Mouse (Mus musculus) forebrain, embryonic 13.5 days (tissue): ENCODE data around the gene Shisa2. TPM values are rescaled to one million over a fixed set of nuclear protein-coding genes. Genes with fewer than 3 reads are reported as not detected.
A peak's percentile ranks its signal among the peaks of the same experiment; 100 is the strongest.
"Not testable (repeated sequence)": the region's sequence is repeated elsewhere in the genome, so short reads cannot be mapped to it uniquely, and the experiment has no call there.

Experiments used
- ATAC-seq: fragments of 200-750 bp; cut with Nextera tagmentation; 2 replicates; pipeline ENCODE4 v1.8.0; 2017
- H3K27ac ChIP-seq: fragments of 300-500 bp; sonication (generic); 2 replicates; pipeline ENCODE4 v1.5.1; 2015; ENCODE audit warnings: inconsistent platforms, mild to moderate bottlenecking, moderate library complexity
- H3K27me3 ChIP-seq: fragments of 300-500 bp; sonication (generic); 2 replicates; pipeline ENCODE4 v1.6.1; 2015; ENCODE audit warnings: mild to moderate bottlenecking, inconsistent platforms
- H3K36me3 ChIP-seq: fragments of 300-500 bp; sonication (generic); 2 replicates; pipeline ENCODE4 v1.6.1; 2015; ENCODE audit warnings: mild to moderate bottlenecking, inconsistent platforms; ENCODE audit not compliant: poor library complexity, severe bottlenecking
- H3K4me1 ChIP-seq: fragments of 300-500 bp; sonication (generic); 2 replicates; pipeline ENCODE4 v1.6.1; 2015; ENCODE audit warnings: inconsistent platforms
- H3K4me2 ChIP-seq: fragments of 300-500 bp; sonication (generic); 2 replicates; pipeline ENCODE4 v1.6.1; 2015; ENCODE audit warnings: inconsistent platforms, mild to moderate bottlenecking, moderate library complexity
- H3K4me3 ChIP-seq: fragments of 300-500 bp; sonication (generic); 2 replicates; pipeline ENCODE4 v1.5.1; 2015; ENCODE audit warnings: mild to moderate bottlenecking, inconsistent platforms
- H3K9ac ChIP-seq: fragments of 300-500 bp; sonication (generic); 2 replicates; pipeline ENCODE4 v1.6.1; 2015; ENCODE audit warnings: mild to moderate bottlenecking, inconsistent platforms
- H3K9me3 ChIP-seq: fragments of 300-500 bp; sonication (generic); replicated peaks from 2 replicates; pipeline ENCODE4 v1.6.1; 2016; ENCODE audit warnings: inconsistent platforms
- WGBS: fragments of 180-500 bp; shearing (Covaris S2); methylation state at CpG from one replicate; pipeline ENCODE4 v1.1.7; 2015; 5-methylcytosine and 5-hydroxymethylcytosine counted together
- polyA plus RNA-seq: library from polyadenylated mRNA; unstranded; fragments of >200 nt; fragmentation: Nextera tagmentation; extraction: Ambion mirVana; gene quantifications from 2 replicates; pipeline ENCODE4 v1.2.1, GENCODE M21; 2015

The Shisa2 gene
- polyA plus RNA-seq, 1 experiment from 2014 or later = 31.1 TPM

DNA sequence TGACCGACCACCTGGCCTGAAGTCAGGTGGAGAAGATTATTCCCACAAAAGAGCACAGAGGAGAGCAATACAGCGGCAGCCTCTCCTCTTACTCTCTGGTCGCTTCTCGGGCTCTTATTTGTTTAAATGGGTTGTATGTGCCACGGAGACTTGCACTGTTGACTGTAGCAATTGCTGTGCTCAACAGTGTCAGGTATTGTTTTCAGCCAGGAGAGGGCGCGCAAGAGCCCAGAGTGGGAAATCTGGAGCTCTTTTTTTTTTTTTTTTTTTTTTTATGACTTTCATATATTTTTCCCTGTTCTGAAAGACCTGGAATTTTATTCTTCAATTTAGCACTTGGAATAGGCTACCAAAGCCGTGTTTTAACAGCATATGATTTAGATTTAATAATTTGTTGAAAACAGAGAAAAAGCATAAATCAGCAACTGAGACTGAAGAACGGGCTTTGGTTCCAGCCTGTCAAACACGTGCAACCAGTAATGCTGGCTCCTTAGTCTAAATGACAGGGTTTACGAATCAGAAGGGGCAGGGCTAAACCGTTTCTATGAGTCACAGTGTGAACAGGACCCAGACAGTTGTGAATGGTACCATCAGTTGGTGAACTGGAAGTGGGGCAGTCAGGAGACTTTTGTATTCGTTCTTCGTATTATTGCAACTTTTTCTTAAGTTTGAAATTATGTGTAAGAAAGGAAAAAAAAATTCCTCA lies 12.0 kb upstream of the Shisa2 start:
- no peaks in the 10 kb centered on the region for H3K9me3 ChIP-seq
- peak; percentile 62; the same call in 1 of the 2 replicates for ATAC-seq
- peaks cover 4% of the 10 kb centered on the region; the same call in 1 of the 2 replicates for H3K4me1 ChIP-seq
- H3K27ac ChIP-seq = no peak overlapping the region
- no peak overlapping the region for H3K4me2 ChIP-seq
- no peaks in the 10 kb centered on the region for H3K36me3 ChIP-seq
- peaks cover 4% of the 10 kb centered on the region for H3K27me3 ChIP-seq
- no peak overlapping the region for H3K9ac ChIP-seq
- no peak overlapping the region for H3K4me3 ChIP-seq
- WGBS = 47% methylated on average over 14 of the region's 14 CpGs

DNA sequence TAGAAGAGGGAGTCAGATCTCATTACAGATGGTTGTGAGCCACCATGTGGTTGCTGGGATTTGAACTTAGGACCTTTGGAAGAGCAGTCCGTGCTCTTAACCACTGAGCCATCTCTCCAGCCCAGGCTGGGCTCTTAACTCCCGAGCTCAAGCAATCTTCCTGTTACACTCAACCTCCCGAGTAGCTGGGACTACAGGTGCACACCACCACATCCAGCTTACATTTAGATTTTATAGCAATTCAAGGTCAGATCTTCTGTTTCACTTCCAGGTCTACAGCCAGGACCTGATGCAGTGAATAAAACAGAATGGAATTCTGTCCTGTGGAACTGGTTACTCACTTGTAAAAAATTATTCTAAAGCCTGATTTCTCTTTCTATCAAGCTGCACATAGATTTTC lies 11.0 kb upstream of the Shisa2 start:
- H3K27ac ChIP-seq, H3K4me3 ChIP-seq, ATAC-seq, H3K27me3 ChIP-seq, H3K4me2 ChIP-seq, H3K4me1 ChIP-seq, H3K36me3 ChIP-seq, H3K9me3 ChIP-seq, H3K9ac ChIP-seq: not testable (repeated sequence)
- WGBS = 82% methylated on average over 3 of the region's 3 CpGs

DNA sequence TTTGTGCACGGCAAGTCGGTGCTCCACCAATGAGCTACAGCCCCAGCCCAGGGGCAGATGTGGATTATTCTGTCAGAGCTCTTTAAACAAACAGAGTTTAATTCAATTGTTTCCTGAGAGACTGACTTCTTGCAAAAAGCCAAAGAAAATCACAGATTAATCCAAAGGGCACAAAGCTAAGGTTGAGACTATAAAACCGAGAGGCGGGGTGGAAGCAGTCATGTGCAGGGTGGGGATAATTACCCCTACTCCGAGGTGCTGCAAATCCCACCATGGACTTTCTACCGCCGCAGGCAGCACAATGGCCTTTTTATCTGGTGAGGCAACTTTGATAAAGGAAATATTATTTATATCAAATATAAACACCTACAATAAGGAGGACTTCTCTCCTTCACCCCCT lies 8.3 kb upstream of the Shisa2 start:
- H3K4me2 ChIP-seq = no peak overlapping the region
- ATAC-seq = no peak
- no peak overlapping the region for H3K4me3 ChIP-seq
- peaks cover 4% of the 10 kb centered on the region; the same call in 1 of the 2 replicates for H3K4me1 ChIP-seq
- H3K9ac ChIP-seq = no peak overlapping the region
- no peak overlapping the region for H3K27ac ChIP-seq
- H3K36me3 ChIP-seq = no peaks in the 10 kb centered on the region
- WGBS = 27% methylated on average over 7 of the region's 7 CpGs
- H3K9me3 ChIP-seq = no peaks in the 10 kb centered on the region
- peaks cover 4% of the 10 kb centered on the region for H3K27me3 ChIP-seq

DNA sequence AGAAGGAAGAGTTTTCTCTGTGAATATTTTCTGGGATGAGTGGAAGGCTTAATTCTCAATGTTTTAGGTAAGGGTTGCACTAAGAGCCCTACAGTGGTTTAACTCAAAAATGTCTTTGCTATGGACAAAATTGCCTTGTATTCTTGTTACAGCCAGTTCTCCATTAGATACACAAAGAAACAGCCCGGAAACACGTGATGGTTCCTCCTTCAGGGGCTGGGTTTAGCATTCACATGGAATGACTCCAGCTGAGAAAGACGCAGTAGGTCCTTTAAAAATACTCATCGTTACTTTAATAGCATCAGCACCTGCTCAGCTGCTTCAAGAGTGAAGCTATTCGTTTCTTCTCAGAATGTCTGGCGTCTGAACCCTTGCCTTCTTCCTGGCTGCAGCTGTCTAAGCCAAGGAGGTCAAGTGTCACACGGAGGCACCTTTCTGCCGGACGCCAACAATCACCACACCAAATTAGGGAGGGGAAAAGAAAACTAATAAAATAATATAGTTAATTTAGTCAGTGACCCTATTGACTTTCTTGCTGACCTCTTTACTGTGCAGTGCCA lies 702 bp upstream of the Shisa2 start:
- Histone ChIP-seq H3K27ac (no peak overlapping the region), H3K4me1 (peaks cover 39% of the 10 kb centered on the region), H3K9me3 (no peaks in the 10 kb centered on the region), H3K27me3 (peaks cover 7% of the 10 kb centered on the region; the same call in 1 of the 2 replicates), H3K36me3 (no peaks in the 10 kb centered on the region), H3K4me3 (peak overlapping the region; percentile 84; the same call in 1 of the 2 replicates), H3K9ac (no peak overlapping the region), H3K4me2 (peak overlapping the region; percentile 77)
- no peak for ATAC-seq
- 22% methylated on average over 9 of the region's 9 CpGs for WGBS

DNA sequence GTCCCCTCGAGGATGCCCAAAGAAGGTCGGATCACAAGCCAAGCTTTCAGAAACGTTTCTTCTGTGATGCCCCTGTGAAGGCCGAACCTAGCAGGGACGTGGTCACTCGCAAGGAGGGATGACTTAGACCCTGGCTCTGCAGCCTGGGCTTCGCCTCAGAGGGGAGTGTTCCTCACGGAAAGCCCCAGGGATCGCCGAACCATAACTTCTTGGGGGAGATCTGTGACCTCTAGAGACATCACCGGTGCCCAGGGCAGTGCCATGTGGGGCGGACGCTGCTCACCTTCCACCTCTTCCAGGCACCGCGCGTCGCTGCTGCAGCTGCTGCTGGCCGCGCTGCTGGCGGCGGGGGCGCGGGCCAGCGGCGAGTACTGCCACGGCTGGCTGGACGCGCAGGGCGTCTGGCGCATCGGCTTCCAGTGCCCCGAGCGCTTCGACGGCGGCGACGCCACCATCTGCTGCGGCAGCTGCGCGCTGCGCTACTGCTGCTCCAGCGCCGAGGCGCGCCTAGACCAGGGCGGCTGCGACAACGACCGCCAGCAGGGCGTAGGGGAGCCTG lies 777 bp downstream of the Shisa2 start:
- peak overlapping the region; percentile 93 for H3K9ac ChIP-seq
- WGBS = under 1% methylated on average over 50 of the region's 51 CpGs
- H3K9me3 ChIP-seq = no peaks in the 10 kb centered on the region
- H3K4me3 ChIP-seq = peak overlapping the region; percentile 84
- ATAC-seq = peak; percentile 65
- H3K27me3 ChIP-seq = peaks cover 7% of the 10 kb centered on the region; the same call in 1 of the 2 replicates
- peak overlapping the region; percentile 92 for H3K27ac ChIP-seq
- peaks cover 15% of the 10 kb centered on the region for H3K36me3 ChIP-seq
- peaks cover 49% of the 10 kb centered on the region for H3K4me1 ChIP-seq
- peak overlapping the region; percentile 77 for H3K4me2 ChIP-seq

DNA sequence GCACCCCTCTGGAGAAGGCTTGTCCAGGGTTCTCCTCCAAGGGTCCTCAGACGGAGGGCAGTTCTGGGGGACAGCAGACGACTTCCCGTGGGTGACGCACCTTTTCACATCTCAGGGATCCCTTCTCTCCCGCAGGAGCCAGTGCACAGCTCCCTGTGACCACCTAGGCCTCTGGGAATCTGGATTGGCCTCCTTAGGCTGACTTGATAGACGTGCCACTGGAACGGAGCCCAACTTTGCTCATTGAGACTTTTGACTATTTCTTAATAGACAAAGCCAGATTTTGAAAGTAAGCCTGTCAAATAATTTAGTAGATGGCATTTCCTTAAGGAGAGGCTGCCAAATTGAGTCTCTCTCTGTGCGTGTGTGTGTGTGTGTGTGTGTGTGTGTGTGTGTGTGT lies 1.6 kb downstream of the Shisa2 start:
- H3K4me1 ChIP-seq = peaks cover 49% of the 10 kb centered on the region
- peak overlapping the region; percentile 84 for H3K4me3 ChIP-seq
- peak overlapping the region; percentile 92 for H3K27ac ChIP-seq
- 4% methylated on average over 8 of the region's 8 CpGs for WGBS
- peaks cover 7% of the 10 kb centered on the region; the same call in 1 of the 2 replicates for H3K27me3 ChIP-seq
- H3K9me3 ChIP-seq = no peaks in the 10 kb centered on the region
- H3K9ac ChIP-seq = peak overlapping the region; percentile 93
- H3K36me3 ChIP-seq = peaks cover 21% of the 10 kb centered on the region
- no peak for ATAC-seq
- H3K4me2 ChIP-seq = peak overlapping the region; percentile 77

DNA sequence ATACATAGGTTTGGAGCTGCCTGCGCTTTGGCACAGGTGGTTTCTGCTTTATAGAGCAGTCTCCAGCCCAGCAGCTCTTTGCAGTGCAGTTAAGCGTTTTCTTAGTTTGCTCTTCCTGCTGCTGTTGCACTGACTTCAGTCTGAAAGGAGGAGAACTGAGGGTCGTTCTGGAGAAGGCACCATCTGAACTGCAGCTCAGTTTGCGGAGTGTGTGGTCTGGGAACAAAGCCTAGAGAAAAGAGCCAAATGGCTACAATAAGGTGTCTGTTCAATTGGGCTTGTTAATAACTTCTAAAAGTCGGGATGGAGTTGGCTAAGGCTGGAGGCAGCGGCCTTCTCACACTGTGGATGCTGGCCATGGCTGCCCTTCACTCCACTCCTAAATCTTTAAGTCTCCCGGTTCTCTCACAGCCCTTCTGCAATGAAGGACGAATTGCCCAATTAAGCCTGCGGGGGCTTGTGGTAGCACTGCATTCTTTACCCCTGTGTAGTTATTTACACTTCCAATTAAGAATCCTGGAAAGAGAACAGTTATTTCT lies 2.1 kb downstream of the Shisa2 start:
- peak overlapping the region; percentile 93 for H3K9ac ChIP-seq
- peak overlapping the region; percentile 77 for H3K4me2 ChIP-seq
- peak overlapping the region; percentile 84 for H3K4me3 ChIP-seq
- peaks cover 49% of the 10 kb centered on the region for H3K4me1 ChIP-seq
- peaks cover 26% of the 10 kb centered on the region for H3K36me3 ChIP-seq
- peaks cover 7% of the 10 kb centered on the region; the same call in 1 of the 2 replicates for H3K27me3 ChIP-seq
- no peaks in the 10 kb centered on the region for H3K9me3 ChIP-seq
- H3K27ac ChIP-seq = peak overlapping the region; percentile 92
- peak; percentile 36 for ATAC-seq
- 4% methylated on average over 9 of the region's 9 CpGs for WGBS

DNA sequence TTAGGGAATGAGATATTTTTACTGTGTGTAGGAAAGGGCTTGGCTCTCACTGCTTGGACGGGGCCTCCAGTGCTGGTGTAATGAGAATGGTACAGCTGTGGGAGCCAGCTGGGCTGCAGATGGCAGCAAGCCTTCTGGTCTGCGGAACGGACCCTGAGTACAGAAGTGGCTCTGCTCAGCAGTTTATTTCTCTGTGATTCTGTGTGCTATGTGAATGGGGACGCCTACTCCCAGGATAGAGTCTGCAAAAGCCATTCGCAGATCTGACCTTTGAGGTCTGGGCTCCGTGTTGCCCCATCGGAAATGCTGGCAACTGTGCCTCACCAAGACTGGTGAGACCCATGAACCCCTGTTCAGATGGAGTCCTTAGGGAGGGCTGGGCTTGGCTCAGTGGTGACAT lies 2.7 kb downstream of the Shisa2 start:
- peaks cover 7% of the 10 kb centered on the region; the same call in 1 of the 2 replicates for H3K27me3 ChIP-seq
- ATAC-seq = peak; percentile 61
- WGBS = 4% methylated on average over 7 of the region's 7 CpGs
- H3K4me1 ChIP-seq = peaks cover 49% of the 10 kb centered on the region
- peak overlapping the region; percentile 93 for H3K9ac ChIP-seq
- H3K36me3 ChIP-seq = peaks cover 33% of the 10 kb centered on the region
- peak overlapping the region; percentile 92 for H3K27ac ChIP-seq
- no peaks in the 10 kb centered on the region for H3K9me3 ChIP-seq
- peak overlapping the region; percentile 77 for H3K4me2 ChIP-seq
- H3K4me3 ChIP-seq = peak overlapping the region; percentile 84

DNA sequence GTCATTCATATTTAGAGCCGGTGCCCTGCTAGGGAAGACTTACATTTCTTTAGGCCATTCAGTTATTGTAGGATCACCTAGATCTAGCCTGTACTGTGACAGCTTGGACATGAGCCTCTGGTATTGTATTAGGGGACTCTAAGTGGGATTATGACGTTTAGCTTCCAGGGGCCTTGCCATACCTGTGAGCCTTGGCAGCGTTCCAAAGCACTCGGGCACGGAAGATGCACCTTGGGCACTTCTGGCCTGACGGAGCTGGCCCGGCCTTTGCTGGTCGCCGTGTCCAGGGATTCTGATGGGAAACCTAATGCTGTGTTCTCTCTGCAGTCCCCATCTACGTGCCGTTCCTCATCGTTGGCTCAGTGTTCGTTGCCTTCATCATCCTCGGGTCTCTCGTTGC lies 4.2 kb downstream of the Shisa2 start:
- peak overlapping the region; percentile 77 for H3K4me2 ChIP-seq

DNA sequence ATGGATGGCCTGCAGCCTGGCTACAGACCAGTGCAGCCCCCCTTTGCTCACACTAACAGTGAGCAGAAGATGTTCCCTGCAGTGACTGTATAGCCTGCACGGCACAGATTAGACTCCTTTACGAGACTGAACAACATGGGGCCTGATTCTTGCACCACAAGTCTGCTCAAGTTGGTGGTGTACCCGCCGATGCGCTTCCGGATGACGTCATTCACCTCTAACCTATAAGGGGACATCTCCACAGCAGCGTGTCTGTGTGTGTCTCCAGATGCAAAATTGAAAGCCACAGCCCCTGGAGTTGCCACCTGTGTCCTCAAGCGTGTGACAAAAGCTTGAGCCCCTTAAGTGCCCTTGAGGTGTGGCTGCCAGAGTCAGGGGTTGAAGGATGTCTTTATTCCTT lies 5.0 kb downstream of the Shisa2 start:
- H3K36me3 ChIP-seq = peaks cover 38% of the 10 kb centered on the region
- WGBS = 78% methylated on average over 9 of the region's 9 CpGs
- no peak for ATAC-seq

More for the DNA sequence above, 4.2 kb downstream of the Shisa2 start:
- Histone ChIP-seq H3K9ac (0 out of 2 replicates have a peak overlapping the region, but pooled peaks have one; percentile 27), H3K27ac (no peak overlapping the region), H3K4me1 (peaks cover 49% of the 10 kb centered on the region), H3K36me3 (peaks cover 38% of the 10 kb centered on the region), H3K4me3 (peak overlapping the region; percentile 84), H3K27me3 (no peaks in the 10 kb centered on the region), H3K9me3 (no peaks in the 10 kb centered on the region)
- 73% methylated on average over 15 of the region's 15 CpGs for WGBS
- no peak for ATAC-seq

DNA sequence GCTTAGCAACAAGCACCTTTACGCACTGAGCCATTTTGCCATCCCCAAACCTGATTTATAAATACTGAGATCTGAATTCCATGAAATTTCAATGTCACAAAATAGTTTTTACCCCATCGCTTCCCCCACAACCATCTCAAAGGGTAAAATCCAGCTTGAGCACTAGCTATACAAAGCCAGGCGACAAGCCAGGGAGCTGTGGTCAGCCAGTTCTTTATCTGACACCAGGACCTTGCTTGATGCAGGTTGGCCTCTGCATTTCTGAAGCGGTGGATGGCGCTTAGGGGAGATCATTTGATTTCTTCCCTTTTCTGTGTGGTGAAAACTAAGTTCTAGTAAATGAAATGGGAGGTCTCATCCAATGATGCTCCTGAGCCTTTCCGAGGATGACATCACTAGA lies 7.0 kb downstream of the Shisa2 start:
- H3K4me1 ChIP-seq = peaks cover 28% of the 10 kb centered on the region
- no peaks in the 10 kb centered on the region for H3K27me3 ChIP-seq
- peaks cover 38% of the 10 kb centered on the region for H3K36me3 ChIP-seq
- H3K9ac ChIP-seq = no peak overlapping the region
- no peak overlapping the region for H3K4me2 ChIP-seq
- ATAC-seq = no peak
- H3K4me3 ChIP-seq = no peak overlapping the region
- H3K9me3 ChIP-seq = no peaks in the 10 kb centered on the region
- WGBS = 90% methylated on average over 6 of the region's 6 CpGs
- no peak overlapping the region for H3K27ac ChIP-seq

More for the DNA sequence above, 5.0 kb downstream of the Shisa2 start:
- no peaks in the 10 kb centered on the region for H3K9me3 ChIP-seq
- no peak overlapping the region for H3K27ac ChIP-seq
- no peak overlapping the region for H3K9ac ChIP-seq
- H3K27me3 ChIP-seq = no peaks in the 10 kb centered on the region
- H3K4me3 ChIP-seq = no peak overlapping the region
- H3K4me2 ChIP-seq = peak overlapping the region; percentile 77
- peaks cover 41% of the 10 kb centered on the region for H3K4me1 ChIP-seq

DNA sequence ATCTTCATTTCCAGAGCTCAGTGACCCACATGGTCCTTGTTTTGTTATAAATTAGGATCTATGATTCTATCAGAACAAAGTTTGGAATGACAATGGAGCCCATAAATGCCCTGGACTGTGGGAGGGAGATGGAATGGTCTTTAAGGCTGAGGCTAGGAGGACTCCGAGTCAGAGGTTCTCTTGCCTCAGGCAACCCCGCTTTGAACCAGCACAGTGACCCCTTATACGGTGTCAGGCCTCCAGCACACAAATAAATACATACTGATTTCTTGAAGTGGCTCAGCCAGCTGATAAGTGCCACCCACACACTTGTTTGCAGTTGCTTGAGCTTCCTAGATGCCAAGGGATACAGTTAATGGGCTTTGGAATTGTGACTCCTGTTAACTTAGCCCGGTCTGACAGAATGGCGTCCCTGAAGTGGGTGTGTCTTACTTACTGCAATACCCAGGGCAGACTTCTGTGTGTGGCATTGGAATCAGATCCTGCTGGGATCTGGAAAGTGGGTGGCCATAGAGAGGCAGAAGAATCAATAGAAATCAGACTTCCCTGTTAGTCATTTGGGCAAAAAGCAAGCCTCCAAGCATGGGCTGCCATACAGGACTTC lies 8.3 kb downstream of the Shisa2 start:
- Histone ChIP-seq H3K27ac (no peak overlapping the region), H3K4me1 (peaks cover 16% of the 10 kb centered on the region), H3K4me2 (no peak overlapping the region), H3K36me3 (peaks cover 38% of the 10 kb centered on the region), H3K9ac (no peak overlapping the region), H3K9me3 (no peaks in the 10 kb centered on the region), H3K4me3 (no peak overlapping the region), H3K27me3 (no peaks in the 10 kb centered on the region)
- 67% methylated on average over 5 of the region's 5 CpGs for WGBS
- ATAC-seq = no peak
